Mouse (Mus musculus) testis, postnatal 14 days (tissue): ENCODE data around the gene Fancf.

ENCODE experiments used
- DNase-seq: peaks from one replicate; pipeline ENCODE4 v3.0.0; 2021; ENCODE audit warnings: low spot score

Fancf gene

DNA sequence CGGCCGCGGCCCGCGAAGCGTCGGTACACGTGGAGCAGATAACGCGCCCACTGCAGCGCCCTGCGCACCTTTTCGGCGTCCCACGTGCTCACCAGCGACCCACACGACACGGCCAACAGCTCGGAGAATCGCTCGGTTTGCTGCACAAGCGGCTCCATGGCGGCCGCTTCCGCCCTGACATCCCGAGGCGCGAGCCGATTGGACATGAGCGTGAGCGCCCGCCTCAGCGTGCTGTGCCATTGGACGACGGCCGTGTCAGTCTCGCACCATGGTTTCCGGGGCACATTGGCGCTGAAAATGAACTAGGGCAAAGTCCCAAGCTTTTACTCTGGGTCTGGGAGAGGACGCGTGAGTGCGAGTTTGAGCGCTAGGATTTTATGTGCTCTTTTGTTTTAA is at the start of gene Fancf:
Gene Fancf, minus strand, starts transcription at position 171 of the 396 bp plus-strand sequence.
- peak; percentile 96 for DNase-seq

DNA sequence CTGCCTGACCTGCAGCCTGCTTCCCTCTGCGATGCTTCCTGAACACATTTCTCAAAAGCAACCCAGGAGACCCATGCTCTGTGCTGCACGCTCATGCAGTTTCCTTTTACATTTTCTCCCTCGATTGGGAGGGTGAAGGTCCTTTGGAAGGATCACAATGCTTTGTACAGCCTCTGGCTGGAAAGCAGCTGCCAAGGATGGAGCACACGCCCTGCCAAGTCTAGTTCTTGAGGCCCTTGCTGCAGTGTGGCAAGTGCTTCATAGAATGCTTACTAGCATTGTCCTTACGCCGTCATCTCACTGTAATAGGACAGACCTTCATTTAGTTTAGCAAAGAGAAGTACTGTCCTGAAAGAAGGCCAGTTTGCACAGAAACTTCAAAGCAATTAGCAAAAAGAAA is 37.0 kb upstream of the Fancf start:
- peak; percentile 19 for DNase-seq

DNA sequence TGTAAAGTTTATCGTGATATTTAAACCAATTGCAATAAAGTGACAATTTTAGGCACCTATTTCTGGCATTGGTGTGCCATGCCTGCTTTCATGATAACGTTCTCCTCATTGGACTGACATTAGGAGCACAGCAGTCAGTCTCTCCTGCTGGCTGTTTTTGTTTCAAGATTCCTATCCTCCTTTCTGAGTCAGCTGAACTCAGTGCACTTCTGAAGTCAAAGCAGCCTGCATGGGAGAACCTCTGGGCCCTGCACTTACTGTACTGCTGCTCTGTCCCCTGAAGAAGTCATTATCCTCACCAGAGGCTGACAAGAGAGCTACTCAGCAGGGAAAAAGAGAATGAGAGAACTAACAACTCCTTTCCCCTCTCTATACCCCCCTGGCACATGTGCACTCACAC is 32.9 kb upstream of the Fancf start:
- no peak for DNase-seq

DNA sequence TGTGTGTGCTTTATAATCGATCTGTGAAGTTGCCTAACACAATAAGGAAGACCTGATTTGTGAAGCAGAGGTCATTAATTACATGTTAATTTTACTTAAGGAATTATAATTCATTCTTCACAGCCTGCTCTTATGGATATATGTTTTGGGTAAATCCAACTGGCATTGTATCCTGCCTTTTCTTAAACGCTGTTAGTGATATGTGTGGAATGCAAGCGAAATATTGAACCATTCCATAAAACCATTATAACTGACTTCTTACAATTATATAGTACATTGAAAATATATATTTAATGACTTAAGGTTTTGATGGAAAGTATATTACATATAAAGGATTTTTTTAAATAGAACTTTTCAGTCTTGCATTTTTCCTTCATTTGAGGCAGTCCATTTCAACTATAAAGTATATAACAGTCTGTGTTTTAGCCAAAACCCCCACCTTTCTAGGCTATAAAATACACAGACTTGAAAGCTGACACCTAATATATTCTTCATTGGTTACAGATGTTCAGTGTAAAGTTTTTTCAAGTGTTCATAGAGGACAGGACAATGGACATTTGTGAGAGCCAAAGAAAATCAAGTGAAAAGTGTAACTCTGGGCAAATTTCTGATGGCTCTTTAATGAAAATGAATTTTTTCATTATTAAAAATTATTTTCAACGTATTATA is 32.2 kb upstream of the Fancf start:
- no peak for DNase-seq

DNA sequence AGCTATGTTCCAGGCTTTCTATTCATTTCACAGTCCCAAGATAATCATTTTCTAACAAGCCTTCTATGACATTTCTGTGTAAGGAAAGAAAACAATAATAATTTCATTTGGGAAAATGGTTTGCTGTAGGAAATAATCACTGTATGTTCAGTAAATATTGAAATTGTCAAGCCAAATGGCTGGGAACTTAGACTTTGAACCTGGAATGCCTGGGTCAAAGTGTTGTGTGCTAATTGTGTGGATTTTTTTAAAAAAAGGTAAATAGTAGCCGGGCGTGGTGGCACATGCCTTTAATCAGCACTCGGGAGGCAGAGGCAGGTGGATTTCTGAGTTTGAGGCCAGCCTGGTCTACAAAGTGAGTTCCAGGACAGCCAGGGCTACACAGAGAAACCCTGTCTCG is 30.9 kb upstream of the Fancf start:
- DNase-seq, result no peak

DNA sequence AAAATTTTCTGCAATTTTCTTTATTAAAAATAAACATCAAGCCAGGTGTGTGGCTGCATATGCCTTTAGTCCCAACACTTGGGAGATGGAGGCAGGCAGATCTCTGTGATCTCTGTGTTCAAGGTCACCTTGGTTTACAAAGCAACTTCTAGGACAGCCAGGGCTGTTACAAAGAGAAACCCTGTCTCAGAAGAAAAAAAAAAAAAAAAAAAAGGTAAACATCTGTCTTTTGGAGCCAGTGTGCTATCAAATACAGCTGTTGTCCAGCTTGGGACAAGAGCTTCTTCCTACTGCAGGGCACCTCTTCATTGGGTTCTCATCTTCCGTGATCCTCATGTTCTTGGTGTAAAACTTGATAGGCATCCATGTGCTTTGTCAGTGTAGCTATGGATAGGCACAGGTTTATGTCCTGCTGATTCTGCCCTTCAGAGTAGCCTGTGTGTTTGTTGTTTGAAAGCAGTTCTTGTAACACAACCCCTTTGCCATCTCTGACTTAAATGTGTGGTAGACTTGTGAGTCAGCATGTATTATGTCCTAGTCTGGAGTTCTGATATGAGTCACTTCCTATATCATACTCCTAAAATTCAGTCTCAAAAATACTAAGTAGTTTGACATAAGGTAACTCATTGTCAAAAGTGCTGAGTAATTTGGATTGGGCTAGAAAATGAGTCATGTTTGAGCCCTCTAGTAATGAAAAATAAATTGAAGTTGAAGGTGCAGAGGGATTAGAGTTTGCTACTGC is 30.3 kb upstream of the Fancf start:
- no peak for DNase-seq

DNA sequence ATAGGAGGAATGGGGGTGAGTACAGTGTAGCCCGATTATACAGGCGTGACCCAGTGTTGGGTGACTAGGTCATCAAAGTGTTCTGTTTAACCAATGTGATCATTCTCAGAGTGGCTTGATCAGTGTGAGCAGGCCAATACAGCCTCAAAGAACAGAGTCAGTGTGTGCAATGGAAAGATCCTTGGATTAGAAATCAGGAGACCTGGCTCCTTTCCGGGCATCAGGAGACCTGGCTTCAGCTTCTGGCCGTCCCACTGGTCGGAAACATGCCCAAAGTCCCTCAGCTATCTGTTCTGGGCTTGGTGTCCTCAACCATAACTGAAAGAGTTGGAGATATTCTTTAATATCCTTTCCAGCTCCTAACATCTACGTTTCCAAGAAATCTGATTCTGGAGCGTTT is 27.5 kb upstream of the Fancf start:
- no peak for DNase-seq

DNA sequence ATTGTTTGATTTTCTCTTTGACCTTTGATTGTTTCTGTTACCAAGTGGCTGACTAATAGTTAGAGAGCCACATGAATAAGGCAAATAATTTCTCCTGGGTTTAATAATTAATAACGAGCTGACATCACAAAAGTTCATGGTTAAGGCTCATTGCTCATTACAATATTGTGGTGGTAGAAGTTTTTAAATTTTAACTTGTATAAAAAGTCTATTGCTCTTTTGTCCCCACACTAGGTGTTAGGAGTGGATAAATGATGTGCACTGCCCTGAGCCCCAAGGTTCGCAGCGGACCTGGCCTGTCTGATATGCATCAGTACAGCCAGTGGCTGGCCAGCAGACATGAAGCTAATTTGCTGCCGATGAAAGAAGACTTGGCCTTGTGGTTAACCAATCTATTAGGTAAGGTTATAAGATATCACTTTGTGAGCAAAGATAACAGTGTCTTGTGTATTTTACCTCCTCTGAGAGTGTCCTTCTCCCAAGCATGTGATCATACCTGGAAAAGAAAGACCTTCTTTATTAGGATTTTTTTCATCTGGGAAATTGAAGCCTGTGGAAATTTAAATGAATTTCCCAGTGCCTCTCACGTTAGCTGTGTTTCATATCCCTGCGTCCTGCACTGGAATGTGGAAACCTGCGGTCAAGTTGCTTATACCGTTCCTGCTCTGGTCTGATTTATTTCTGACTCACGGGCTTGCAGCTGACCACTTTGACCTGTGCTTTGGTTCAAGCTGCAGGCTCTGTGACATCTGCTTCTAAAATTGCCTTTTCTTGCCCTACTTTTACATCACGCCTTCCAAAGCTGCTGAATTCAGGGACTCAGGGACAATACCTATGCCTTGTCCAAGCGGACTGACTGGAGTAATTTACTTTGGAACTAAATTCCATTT is 25.9 kb upstream of the Fancf start:
- DNase-seq, result no peak

DNA sequence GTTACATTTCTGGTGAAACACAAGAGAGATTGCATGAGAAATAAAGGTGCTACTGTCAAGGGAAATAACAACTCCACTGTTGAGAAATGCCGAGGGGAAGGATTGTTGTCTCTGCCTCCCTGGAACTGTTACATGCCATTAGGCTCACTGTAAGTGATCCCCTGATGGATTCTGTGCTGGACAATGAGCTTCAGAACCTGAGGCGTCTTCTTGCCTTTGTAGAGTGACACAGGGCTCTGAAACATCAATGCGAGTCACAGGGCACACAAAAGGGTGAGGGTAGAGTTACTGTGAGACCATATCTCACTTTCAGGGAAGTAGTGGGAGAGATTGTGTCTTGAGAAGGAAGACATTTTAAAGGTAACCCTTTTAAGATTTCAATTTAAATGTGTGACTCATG is 23.3 kb upstream of the Fancf start:
- DNase-seq, result no peak

DNA sequence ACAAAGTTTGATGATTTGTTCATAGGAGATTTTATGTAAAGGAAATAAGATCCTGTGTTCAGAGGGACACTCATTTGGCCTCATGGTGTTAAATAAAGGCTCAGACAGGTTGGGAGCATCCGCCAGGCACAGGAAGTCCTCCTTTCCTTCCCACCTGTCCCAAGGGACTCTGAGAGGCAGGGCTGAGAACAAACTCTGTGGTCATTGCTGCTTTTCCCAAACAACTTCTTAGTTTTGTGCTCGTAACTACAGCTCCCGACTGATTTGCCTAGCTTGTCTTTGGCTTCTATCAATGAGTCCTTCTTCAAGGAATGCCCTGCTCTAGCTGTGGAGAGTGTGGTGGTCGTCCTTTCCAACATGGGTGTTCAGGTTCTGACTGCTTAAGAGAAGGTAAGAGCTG is 18.1 kb upstream of the Fancf start:
- DNase-seq, result no peak

DNA sequence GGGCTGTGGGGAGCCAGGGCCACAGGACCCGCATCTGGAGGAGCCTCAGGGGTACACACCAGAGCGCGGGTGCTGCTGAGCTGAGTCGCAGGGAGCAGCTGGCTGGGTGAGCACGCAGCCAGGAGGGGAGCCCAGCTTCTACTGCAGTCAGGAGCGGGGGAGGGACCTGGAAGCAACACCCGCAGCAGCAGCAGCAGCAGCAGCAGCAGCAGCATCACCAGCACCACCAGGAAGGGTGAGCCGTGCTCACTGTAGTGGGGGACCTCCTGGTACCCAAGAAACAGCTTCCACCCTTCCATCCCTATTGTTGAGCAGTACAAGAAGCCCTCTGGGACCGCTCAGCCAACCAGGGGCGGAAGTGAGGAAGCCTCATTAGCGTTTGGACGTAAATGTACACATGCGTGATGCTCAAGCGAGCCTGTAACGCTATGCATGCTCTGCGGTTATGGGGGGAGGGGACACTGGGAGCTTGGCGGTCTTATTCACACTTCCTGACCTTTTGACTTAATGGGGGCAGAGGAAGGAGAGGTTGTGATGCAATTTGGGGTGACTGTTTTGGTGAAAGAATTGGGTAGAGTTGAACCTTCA is 17.2 kb upstream of the Fancf start:
- DNase-seq, result peak; percentile 21

DNA sequence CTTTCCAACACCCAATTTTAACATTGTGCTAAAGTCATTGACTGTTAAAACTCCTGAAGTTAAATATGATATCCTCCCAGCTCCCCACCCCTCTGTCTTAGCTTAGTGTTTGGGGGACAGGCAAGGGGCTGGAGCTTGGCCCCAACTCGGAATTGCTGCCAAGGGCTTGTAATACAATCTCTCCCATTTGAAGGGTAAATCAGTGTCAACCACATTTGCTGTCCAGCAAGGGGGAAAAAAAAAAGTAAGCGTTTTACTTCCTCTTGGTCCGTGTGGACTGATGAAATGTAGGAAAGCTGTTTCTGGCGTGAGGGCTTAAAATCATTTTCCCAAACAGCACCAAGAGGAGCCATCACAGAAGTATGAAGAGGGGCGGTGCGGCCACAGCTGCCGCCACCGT is 16.7 kb upstream of the Fancf start:
- no peak for DNase-seq

DNA sequence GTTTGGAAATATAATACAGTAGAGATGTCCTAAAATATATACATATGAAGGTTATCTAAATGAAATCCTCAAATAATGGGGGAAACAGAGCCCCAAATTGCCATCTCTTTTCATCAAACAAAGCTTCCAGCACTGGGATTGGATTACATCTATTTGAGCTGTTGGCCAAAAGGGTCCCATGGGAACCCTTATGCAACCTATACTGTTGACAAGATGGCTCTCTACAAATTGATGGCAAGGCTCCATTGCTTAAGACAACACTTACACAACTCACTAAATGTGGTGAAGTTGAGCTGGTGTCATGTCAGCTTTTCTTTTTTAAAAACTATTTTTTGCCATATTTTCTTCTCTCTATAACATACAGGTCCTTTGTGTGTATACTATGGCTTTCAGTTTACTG is 14.2 kb upstream of the Fancf start:
- no peak for DNase-seq

DNA sequence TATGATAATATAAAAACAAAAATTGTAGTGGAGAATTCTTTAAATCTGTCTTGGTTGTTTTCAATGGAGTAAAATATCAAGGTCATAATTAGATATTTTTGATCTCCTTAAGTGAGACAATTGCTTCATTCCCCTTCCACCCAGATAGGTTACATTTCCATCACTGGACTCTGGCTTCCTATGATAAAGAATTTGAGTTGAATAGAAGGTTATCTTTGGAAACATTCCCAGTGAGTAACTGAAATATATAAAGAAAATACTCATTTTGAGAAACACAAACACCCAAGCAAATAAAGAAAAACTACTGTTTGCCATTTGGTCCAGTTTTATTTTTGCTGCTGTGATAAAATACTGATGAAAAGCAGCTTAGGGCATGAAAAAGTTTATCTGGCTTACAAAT is 10.5 kb upstream of the Fancf start:
- DNase-seq, result no peak

DNA sequence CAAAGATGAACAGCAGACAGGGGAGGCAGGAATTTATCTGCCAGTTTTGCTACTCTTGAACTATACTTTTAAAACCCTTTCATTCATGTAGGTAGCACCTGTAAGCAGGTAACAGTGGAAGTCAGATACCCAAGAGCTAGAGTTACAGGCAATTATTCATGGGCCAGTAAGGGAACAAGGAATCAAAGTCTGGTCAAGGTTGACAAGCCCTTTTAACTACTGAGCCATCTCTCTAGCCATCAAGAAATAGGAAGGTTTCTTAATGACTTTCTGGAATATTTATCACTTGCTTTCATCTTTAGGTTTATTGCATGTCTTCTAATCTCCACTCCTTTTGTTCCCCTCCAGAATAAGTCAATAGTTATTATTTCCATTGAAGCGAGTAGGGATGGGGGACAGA is 10.0 kb upstream of the Fancf start:
- DNase-seq, result no peak

DNA sequence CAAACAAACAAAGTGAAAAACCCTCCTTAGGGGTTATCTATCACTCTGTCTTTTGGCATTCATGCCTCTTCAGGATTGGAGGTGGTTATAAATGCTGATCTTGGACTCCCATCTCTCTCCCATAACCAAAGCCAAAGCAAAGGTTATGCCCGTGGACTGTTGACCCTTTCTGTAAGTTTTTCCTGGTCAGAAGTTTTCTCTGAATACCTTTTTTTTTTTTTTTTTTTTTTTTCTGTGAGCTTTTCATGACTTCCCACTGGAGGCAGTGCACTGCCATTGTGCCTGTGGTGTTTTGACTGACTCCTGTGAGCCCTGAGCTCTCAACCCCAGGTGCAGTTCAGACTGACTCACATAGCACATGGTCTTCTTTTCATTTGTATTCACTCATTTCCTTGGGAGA is 5.9 kb upstream of the Fancf start:
- no peak for DNase-seq

DNA sequence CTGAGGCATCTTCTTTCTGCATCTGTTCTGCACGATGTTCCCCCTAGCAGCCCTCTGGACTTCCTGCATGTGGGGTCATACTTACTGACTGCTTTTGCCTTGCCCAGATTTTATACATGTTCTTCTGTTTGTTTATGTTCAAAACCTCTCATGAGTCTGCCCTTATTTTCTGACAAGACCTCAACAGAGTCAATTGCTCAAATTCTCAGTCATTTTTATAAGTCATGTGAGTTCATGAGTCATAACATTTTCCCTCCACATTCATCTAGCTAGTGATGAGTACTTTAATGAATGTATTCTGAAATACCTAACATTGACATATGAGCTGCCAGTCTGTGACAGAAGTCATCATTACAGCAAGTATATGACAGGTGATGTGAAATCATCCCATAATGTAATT is 3.3 kb upstream of the Fancf start:
- DNase-seq, result no peak

DNA sequence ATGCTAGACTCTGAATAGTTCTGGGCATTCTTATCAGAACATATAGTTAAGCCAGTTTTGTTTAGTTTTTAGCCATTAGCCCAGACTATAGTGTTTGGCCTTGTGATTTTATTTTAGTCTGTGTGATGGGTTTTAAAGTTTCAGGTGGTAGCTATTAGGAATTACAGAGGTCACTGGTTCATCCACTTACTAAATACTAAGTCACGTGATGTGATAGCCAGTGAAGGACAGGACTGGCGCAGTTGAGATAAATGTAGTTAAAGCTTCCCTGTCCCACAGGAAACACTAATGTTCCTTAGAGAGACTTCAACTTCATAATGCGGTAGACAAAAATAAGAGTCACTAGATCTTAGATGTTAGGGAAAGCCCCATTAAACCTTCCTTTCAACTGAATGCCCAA is 775 bp upstream of the Fancf start:
- DNase-seq, result no peak

DNA sequence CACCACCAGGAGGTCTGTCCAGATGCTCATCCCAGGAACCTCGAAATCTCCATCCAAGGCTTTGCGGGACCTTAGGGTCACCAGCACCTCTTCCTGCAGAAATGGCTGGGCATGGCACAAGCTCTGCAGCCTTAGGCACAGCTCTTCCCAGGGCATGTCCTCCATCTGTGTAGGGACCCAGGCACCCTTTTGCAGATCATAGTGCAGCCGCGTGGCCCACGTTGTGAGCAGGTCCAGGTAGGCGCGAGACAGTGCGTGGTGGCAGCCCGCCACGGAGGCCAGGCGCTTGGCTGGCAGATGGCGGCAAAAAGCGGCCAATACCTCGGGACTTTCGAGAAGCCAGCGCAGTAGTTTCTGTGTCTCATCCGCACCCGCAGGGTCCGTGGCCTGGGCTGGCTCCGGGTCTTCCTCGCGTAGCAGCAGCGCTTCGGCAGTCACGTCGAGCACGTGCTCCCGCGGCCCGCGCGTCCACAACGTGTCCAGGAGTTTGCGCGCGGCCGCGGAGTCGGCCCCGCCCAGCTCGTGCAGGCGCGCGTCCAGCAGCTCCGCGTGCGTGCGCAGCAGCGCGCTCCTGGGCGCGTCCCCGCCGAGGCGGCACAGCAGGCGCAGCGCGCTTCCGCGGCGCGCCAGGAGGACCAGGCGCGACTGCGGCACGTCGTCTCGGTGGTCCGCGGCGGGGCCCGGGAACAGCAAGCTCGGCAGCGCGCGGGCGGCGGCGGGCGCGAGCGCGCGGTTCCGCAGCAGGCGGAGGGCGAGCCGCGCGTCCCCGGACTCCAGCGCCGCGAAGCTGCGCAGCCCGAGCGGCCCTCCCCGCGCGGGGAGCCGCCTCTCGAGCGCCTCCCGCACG is 594 bp downstream of the Fancf start, which contains the start of gene Gas2:
Gene Gas2, plus strand, starts transcription at position 766 of the 847 bp plus-strand sequence.
- peak; percentile 90 for DNase-seq

DNA sequence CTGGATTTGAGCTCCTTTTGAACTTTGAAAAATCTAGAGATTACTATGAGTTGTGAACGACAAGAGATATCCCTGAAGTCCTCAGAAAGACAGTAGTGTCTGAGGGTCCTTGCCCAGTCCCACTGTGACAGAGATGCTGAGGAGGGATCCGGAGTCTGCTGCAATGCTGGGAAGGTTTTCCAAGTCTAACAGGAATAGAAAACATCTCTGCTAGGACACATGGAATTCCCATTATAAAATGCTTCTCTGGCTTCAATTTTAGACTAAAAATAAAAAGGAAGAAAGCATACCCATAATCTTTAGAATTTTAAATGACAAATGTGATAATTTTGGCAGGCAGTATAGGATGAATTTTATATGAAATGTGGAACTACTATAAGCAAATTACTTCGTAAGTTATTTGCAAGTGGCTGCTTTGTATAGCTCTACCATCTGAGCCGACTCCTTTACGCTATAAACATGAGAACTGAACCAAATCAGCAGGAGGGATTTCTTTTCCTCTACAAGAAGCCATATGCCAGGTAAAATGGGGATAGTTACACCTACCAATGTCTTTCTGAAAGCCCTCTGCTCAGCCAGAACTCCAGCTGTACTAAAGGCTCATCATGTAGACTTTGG is 10.1 kb downstream of the Fancf start:
- no peak for DNase-seq

DNA sequence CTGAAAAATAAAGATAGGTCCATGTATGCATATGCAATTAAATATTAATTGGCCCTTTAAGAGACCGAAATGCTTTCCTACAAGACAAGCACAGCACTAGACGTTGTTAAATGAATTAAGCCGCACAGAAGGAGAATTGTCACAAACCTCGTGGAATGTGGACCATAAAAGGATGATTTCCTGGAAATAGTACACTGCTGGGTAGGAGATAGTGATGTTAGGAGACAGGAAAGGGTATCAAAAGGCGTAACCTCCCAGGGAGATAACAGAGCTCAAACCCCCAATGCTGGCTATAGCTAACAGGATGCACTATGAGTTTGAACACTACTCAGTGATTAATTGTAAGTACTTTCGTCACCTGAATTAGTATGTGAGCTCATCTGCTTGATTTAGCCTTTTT is 11.2 kb downstream of the Fancf start:
- DNase-seq, result no peak
